ENCODE assay signal across 15 mouse cellular contexts in genomic region chr5:118513005-118513404, GRCm38 (mm10). TPM values are rescaled to one million over a fixed set of nuclear protein-coding genes. Genes with fewer than 3 reads are reported as not detected.
DNase-seq lines count a peak whose midpoint lies in the region; ATAC-seq and TF ChIP-seq lines count a peak whose summit lies in the region.
"Had no signal": no experiment of that assay in that cellular context is flagged by ENCODE, and none has a peak within 500 bp of the region (broad histone marks: within the 10 kb centered on the region; RNA-seq: fewer than 3 reads in every experiment).

No protein-coding gene starts in this region.

- no peaks in the 10 kb centered on the region for H3K9me3 ChIP-seq in heart, embryonic 15.5 days (replicated peaks)
- H3K9me3 ChIP-seq in megakaryocyte, embryonic 14.5 days = no peaks in the 10 kb centered on the region
- H3K9me3 ChIP-seq in limb, embryonic 10.5 days (replicated peaks) = no peaks in the 10 kb centered on the region
- H3K9me3 ChIP-seq: embryonic facial prominence, embryonic 12.5 days; liver, embryonic 15.5 days; midbrain, embryonic 13.5 days; neural tube, embryonic 13.5 days had no signal

- H3K27me3 ChIP-seq in heart, embryonic 15.5 days = 0 out of 2 replicates have a peak, but pooled peaks cover 2% of the 10 kb centered on the region
- H3K27me3 ChIP-seq in megakaryocyte, embryonic 14.5 days (replicated peaks) = peaks cover 3% of the 10 kb centered on the region
- 0 out of 2 replicates have a peak, but pooled peaks cover 3% of the 10 kb centered on the region for H3K27me3 ChIP-seq in limb, embryonic 10.5 days (ENCODE audit: low read depth, poor library complexity, severe bottlenecking)
- no peaks in the 10 kb centered on the region for H3K27me3 ChIP-seq in myocyte (ENCODE audit: control insufficient read depth, insufficient read depth, insufficient read length)
- H3K27me3 ChIP-seq: embryonic facial prominence, embryonic 12.5 days had no signal

- H3K36me3 ChIP-seq in heart, embryonic 15.5 days = no peaks in the 10 kb centered on the region
- peaks cover 3% of the 10 kb centered on the region for H3K36me3 ChIP-seq in megakaryocyte, embryonic 14.5 days (replicated peaks; ENCODE audit: low read length)
- no peaks in the 10 kb centered on the region for H3K36me3 ChIP-seq in limb, embryonic 10.5 days
- H3K36me3 ChIP-seq in myocyte (ENCODE audit: control insufficient read depth, insufficient read depth) = no peaks in the 10 kb centered on the region
- H3K36me3 ChIP-seq: embryonic facial prominence, embryonic 12.5 days; liver, embryonic 15.5 days; midbrain, embryonic 13.5 days; neural tube, embryonic 13.5 days had no signal

- H3K4me1 ChIP-seq in heart, embryonic 15.5 days (replicated peaks) = peaks cover 27% of the 10 kb centered on the region
- peaks cover 91% of the 10 kb centered on the region for H3K4me1 ChIP-seq in megakaryocyte, embryonic 14.5 days
- H3K4me1 ChIP-seq in limb, embryonic 10.5 days = peaks cover 69% of the 10 kb centered on the region

- DNase-seq in heart, postnatal 4 days = no peak
- DNase-seq in limb, embryonic 10.5 days (ENCODE audit: low spot score) = peak; percentile 31
- no peak for DNase-seq in thymus, adult 18-20 months
- no peak for DNase-seq in kidney, postnatal 25 days
- DNase-seq: cerebellum, postnatal 10 days; layer of hippocampus, postnatal 36 days had no signal

- no peak overlapping the region for H3K4me2 ChIP-seq in heart, embryonic 15.5 days
- H3K4me2 ChIP-seq in myocyte (ENCODE audit: low read depth) = no peak overlapping the region

- H3K27ac ChIP-seq in heart, embryonic 15.5 days = peak overlapping the region; percentile 69; the same call in 1 of the 2 replicates
- no peak overlapping the region for H3K27ac ChIP-seq in limb, embryonic 10.5 days
- H3K27ac ChIP-seq: liver, embryonic 15.5 days; midbrain, embryonic 13.5 days; neural tube, embryonic 13.5 days had no signal

- no peak for TF ChIP-seq POLR2A in myocyte (IDR thresholded peaks at IDR 0.05; ENCODE audit: insufficient read length, low read depth)

- no peaks in the 10 kb centered on the region for H3K79me2 ChIP-seq in myocyte (ENCODE audit: control insufficient read depth, insufficient read depth)

- H3ac ChIP-seq in myocyte (ENCODE audit: control insufficient read depth, insufficient read length) = no peak overlapping the region

- ATAC-seq in heart, embryonic 15.5 days (replicated peaks; ENCODE audit: insufficient number of reproducible peaks, insufficient read depth, low FRiP score, low read depth) = no peak
- no peak for ATAC-seq in megakaryocyte, adult 5-6 weeks (ENCODE audit: poor library complexity, severe bottlenecking)
- ATAC-seq: hindbrain, embryonic 16.5 days; midbrain, embryonic 13.5 days had no signal

- no peak overlapping the region for H3K9ac ChIP-seq in heart, embryonic 15.5 days
- H3K9ac ChIP-seq: embryonic facial prominence, embryonic 12.5 days; midbrain, embryonic 13.5 days; neural tube, embryonic 13.5 days had no signal

- 68% methylated on average over 1 of the region's 1 CpGs for WGBS in heart, embryonic 15.5 days
- 60% methylated on average over 1 of the region's 1 CpGs for WGBS in limb, embryonic 10.5 days

- no peak overlapping the region for H3K4me3 ChIP-seq in heart, embryonic 15.5 days
- peak overlapping the region; percentile 33 for H3K4me3 ChIP-seq in megakaryocyte, embryonic 14.5 days (replicated peaks)
- no peak overlapping the region for H3K4me3 ChIP-seq in limb, embryonic 10.5 days
- peak overlapping the region; percentile 30 for H3K4me3 ChIP-seq in myocyte

TF ChIP-seq in myocyte, 11 proteins besides CTCF, POLR2A, EP300 and RAD21:
- TF ChIP-seq TCF3 (IDR thresholded peaks at IDR 0.05; ENCODE audit: insufficient read length, low read depth) (no peak), USF1 (IDR thresholded peaks at IDR 0.05; ENCODE audit: low read depth) (no peak), TCF12 (IDR thresholded peaks at IDR 0.05; ENCODE audit: insufficient read depth, poor library complexity, severe bottlenecking) (no peak), MYOD1 (IDR thresholded peaks at IDR 0.05; ENCODE audit: control insufficient read depth in 1 of 3, insufficient read length in 2 of 3, low read depth in 2 of 3) (no peak), POLR2AphosphoS2 (IDR thresholded peaks at IDR 0.05; ENCODE audit: insufficient read length, low read depth) (no peak), REST (IDR thresholded peaks at IDR 0.05; ENCODE audit: insufficient read depth, insufficient read length) (no peak), MAX (IDR thresholded peaks at IDR 0.05; ENCODE audit: low read depth) (no peak), SRF (IDR thresholded peaks at IDR 0.05; ENCODE audit: control insufficient read depth, insufficient read length, low read depth) (no peak), CEBPB (IDR thresholded peaks at IDR 0.05; ENCODE audit: insufficient read depth, poor library complexity, severe bottlenecking) (no peak), MYOG (IDR thresholded peaks at IDR 0.05; ENCODE audit: control insufficient read depth in 1 of 3, insufficient read depth in 1 of 3, insufficient read length in 2 of 3, low read depth in 2 of 3) (no peak), E2F4 (IDR thresholded peaks at IDR 0.05; ENCODE audit: insufficient read depth) (no peak)

RNA-seq across cellular contexts. Expression of gene Med13l, which starts 47.5 kb away (rescaled TPM):
- polyA plus RNA-seq in heart, embryonic 15.5 days (2015; fragmentation: Nextera tagmentation; extraction: Ambion mirVana) = 6.1 and 8.2 TPM in 2 replicates
- total RNA-seq in heart, postnatal 4 days (2021) = 10 to 100 TPM; 38.5 to 40.9 TPM
- 3.6 and 10.3 TPM in 2 replicates for polyA plus RNA-seq in megakaryocyte, embryonic 14.5 days (2012; ENCODE audit: insufficient read depth, low replicate concordance)
- total RNA-seq in megakaryocyte, adult 5-6 weeks (2015) = 25.6 and 30.7 TPM in 2 replicates
- total RNA-seq in megakaryocyte, adult 5-6 weeks (2017) = 21.5 and 31.8 TPM in 2 replicates
- polyA plus RNA-seq in limb, embryonic 10.5 days (2016; fragmentation: Nextera tagmentation; extraction: Ambion mirVana) = 11.1 and 13.9 TPM in 2 replicates
- 7.4 TPM for polyA plus RNA-seq in myocyte (2012; fragmentation: generic; extraction: Trizol)

Comparison
In these comparisons a context has a peak if more than half of its experiments do, and no peak if none do; other contexts are left out.
1. H3K4me3 ChIP-seq: peak in megakaryocyte, embryonic 14.5 days (single experiment) and myocyte (single experiment); none in heart, embryonic 15.5 days (single experiment) and limb, embryonic 10.5 days (single experiment).